Mouse (Mus musculus) cortical plate, adult 2 months (tissue): ENCODE data around the gene Ppp2r1b.

Experiments used
- CTCF ChIP-seq: fragments of 200-500 bp; IDR thresholded peaks from 2 replicates; pipeline ENCODE4 v1.5.1; 2011; ENCODE audit warnings: mild to moderate bottlenecking, control low read depth, low read length; ENCODE audit not compliant: insufficient read depth; ENCODE audit errors: extremely low read depth
- POLR2A ChIP-seq: fragments of 200-500 bp; IDR thresholded peaks from 2 replicates; pipeline ENCODE4 v1.6.1; 2011; ENCODE audit warnings: mild to moderate bottlenecking, low read length, control low read depth; ENCODE audit not compliant: insufficient read depth; ENCODE audit errors: extremely low read depth

- no peak for TF ChIP-seq CTCF
- no peak for TF ChIP-seq POLR2A
Measured at GRCm38 (mm10) chr9:50811746-50812145, 33.4 kb upstream of the Ppp2r1b start.
